In the genomic region with DNA sequence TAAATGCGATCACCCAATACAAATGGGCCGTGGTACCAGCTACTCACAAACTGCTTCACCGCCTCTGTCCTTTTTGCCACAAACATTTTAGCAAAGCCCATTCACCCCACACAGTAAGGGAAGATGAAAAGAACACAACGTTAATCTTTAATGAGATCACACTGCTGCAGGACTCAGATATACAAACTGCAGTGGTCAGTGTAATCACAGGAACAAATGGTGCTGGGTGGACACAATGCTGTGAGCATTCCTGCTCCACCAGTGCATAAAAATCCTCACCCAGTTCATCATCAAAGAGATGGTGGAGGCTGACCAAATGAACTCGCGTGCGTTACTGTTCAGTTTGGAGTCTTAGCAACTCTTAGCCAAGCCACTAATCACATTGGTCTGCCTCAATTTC, we compare ENCODE assay signal across 25 mouse cellular contexts.
DNase-seq lines count a peak whose midpoint lies in the region; ATAC-seq and TF ChIP-seq lines count a peak whose summit lies in the region.
"Had no signal": no experiment of that assay in that cellular context is flagged by ENCODE, and none has a peak within 500 bp of the region (broad histone marks: within the 10 kb centered on the region; RNA-seq: fewer than 3 reads in every experiment).

No protein-coding gene starts in this region.

- peak overlapping the region; percentile 56 for H3K27ac ChIP-seq in forebrain, embryonic 10.5 days
- no peak overlapping the region for H3K27ac ChIP-seq in forebrain, embryonic 15.5 days (replicated peaks)
- no peak overlapping the region for H3K27ac ChIP-seq in kidney, embryonic 15.5 days
- H3K27ac ChIP-seq: embryonic facial prominence, embryonic 13.5 days; heart, embryonic 10.5 days; heart, embryonic 15.5 days; limb, embryonic 10.5 days; limb, embryonic 15.5 days; liver, embryonic 14.5 days; macrophage had no signal

- no peak overlapping the region for H3K4me3 ChIP-seq in forebrain, embryonic 10.5 days
- H3K4me3 ChIP-seq in forebrain, embryonic 15.5 days = no peak overlapping the region
- no peak overlapping the region for H3K4me3 ChIP-seq in kidney, embryonic 15.5 days (replicated peaks)
- H3K4me3 ChIP-seq: embryonic facial prominence, embryonic 13.5 days; heart, embryonic 10.5 days; heart, embryonic 15.5 days; limb, embryonic 10.5 days; limb, embryonic 15.5 days had no signal

- ATAC-seq in forebrain, embryonic 15.5 days (replicated peaks) = no peak
- ATAC-seq in kidney, embryonic 15.5 days (replicated peaks; ENCODE audit: low FRiP score) = peak; percentile 54; the same call in 1 of the 2 replicates

- H3K9ac ChIP-seq in forebrain, embryonic 15.5 days (replicated peaks) = no peak overlapping the region
- no peak overlapping the region for H3K9ac ChIP-seq in kidney, embryonic 15.5 days
- H3K9ac ChIP-seq: embryonic facial prominence, embryonic 13.5 days; heart, embryonic 15.5 days; limb, embryonic 15.5 days; liver, embryonic 14.5 days had no signal

- no peak for TF ChIP-seq CTCF in brain, embryonic 14.5 days (IDR thresholded peaks at IDR 0.05; ENCODE audit: borderline replicate concordance, extremely low read depth, insufficient read depth, insufficient read length)

- peaks cover 17% of the 10 kb centered on the region for H3K4me1 ChIP-seq in forebrain, embryonic 10.5 days
- H3K4me1 ChIP-seq in forebrain, embryonic 15.5 days = no peaks in the 10 kb centered on the region
- no peaks in the 10 kb centered on the region for H3K4me1 ChIP-seq in kidney, embryonic 15.5 days
- H3K4me1 ChIP-seq: heart, embryonic 10.5 days; heart, embryonic 15.5 days; limb, embryonic 15.5 days had no signal

- H3K27me3 ChIP-seq in forebrain, embryonic 10.5 days (ENCODE audit: poor library complexity, severe bottlenecking) = no peaks in the 10 kb centered on the region
- no peaks in the 10 kb centered on the region for H3K27me3 ChIP-seq in forebrain, embryonic 15.5 days
- H3K27me3 ChIP-seq in kidney, embryonic 15.5 days = no peaks in the 10 kb centered on the region
- H3K27me3 ChIP-seq: CH12.LX; heart, embryonic 15.5 days; limb, embryonic 15.5 days had no signal

- TF ChIP-seq POLR2A in brain, embryonic 14.5 days (IDR thresholded peaks at IDR 0.05; ENCODE audit: borderline replicate concordance, extremely low read depth, insufficient read depth, insufficient read length, poor library complexity, severe bottlenecking) = no peak

- no peak overlapping the region for H3K4me2 ChIP-seq in forebrain, embryonic 15.5 days (replicated peaks)
- no peak overlapping the region for H3K4me2 ChIP-seq in kidney, embryonic 15.5 days
- H3K4me2 ChIP-seq: embryonic facial prominence, embryonic 13.5 days; heart, embryonic 15.5 days; limb, embryonic 15.5 days had no signal

- H3K36me3 ChIP-seq in forebrain, embryonic 10.5 days (replicated peaks) = no peaks in the 10 kb centered on the region
- no peaks in the 10 kb centered on the region for H3K36me3 ChIP-seq in forebrain, embryonic 15.5 days
- H3K36me3 ChIP-seq in kidney, embryonic 15.5 days = no peaks in the 10 kb centered on the region
- H3K36me3 ChIP-seq: embryonic facial prominence, embryonic 13.5 days; heart, embryonic 10.5 days; heart, embryonic 15.5 days; limb, embryonic 10.5 days; limb, embryonic 15.5 days had no signal

- no peak for DNase-seq in forebrain, embryonic 10.5 days (ENCODE audit: extremely low spot score, low spot score)
- no peak for DNase-seq in kidney, adult 11 months
- peak; percentile 36 for DNase-seq in brain, embryonic 14.5 days (ENCODE audit: low read depth)
- peak; percentile 13 for DNase-seq in retina, embryonic 14.5 days (ENCODE audit: low spot score)
- DNase-seq in thymus, postnatal 14 days = no peak
- no peak for DNase-seq in cerebellum, adult 11 months
- DNase-seq: adrenal gland, postnatal 10 days; cerebellum, adult 11-12 months; cerebellum, adult 9-11 months; gastrocnemius, postnatal 10 days; kidney, adult 2 months; kidney, postnatal 10 days; layer of hippocampus, adult 9-11 months; lung, adult 2 months; lung, postnatal 10 days had no signal

- WGBS in forebrain, embryonic 10.5 days = 46% methylated on average over 7 of the region's 7 CpGs
- WGBS in forebrain, embryonic 15.5 days = 24% methylated on average over 7 of the region's 7 CpGs
- 53% methylated on average over 7 of the region's 7 CpGs for WGBS in kidney, embryonic 15.5 days

- 0 out of 2 replicates have a peak, but pooled peaks cover 2% of the 10 kb centered on the region for H3K9me3 ChIP-seq in forebrain, embryonic 10.5 days
- no peaks in the 10 kb centered on the region for H3K9me3 ChIP-seq in forebrain, embryonic 15.5 days
- H3K9me3 ChIP-seq in kidney, embryonic 15.5 days (replicated peaks) = no peaks in the 10 kb centered on the region
- H3K9me3 ChIP-seq: embryonic facial prominence, embryonic 13.5 days; heart, embryonic 10.5 days; heart, embryonic 15.5 days; limb, embryonic 10.5 days; limb, embryonic 15.5 days had no signal

Comparison
In these comparisons a context has a peak if more than half of its experiments do, and no peak if none do; other contexts are left out.
1. DNase-seq: peak in brain, embryonic 14.5 days (single experiment) and retina, embryonic 14.5 days (single experiment); none in forebrain, embryonic 10.5 days (single experiment), kidney, adult 11 months (single experiment), thymus, postnatal 14 days (single experiment) and cerebellum, adult 11 months (single experiment).